Mouse (Mus musculus): ENCODE data around the gene Baiap2.

GRCm38 (mm10) chr11:119965053-119965452 lies 22.5 kb downstream of the Baiap2 start:
- no peak for TF ChIP-seq CTCF (IDR thresholded peaks at IDR 0.05; ENCODE audit: insufficient read depth, low read depth, low read length)
- no peak for TF ChIP-seq POLR2A (IDR thresholded peaks at IDR 0.05; ENCODE audit: insufficient read depth, low read depth, low read length)

Data from olfactory bulb, adult 2 months (tissue).